Mouse (Mus musculus) left cerebral cortex, postnatal 36 days (tissue): ENCODE measurements around the gene Zbtb45. TPM values are rescaled to one million over a fixed set of nuclear protein-coding genes. Genes with fewer than 3 reads are reported as not detected.
A peak's percentile ranks its signal among the peaks of the same experiment; 100 is the strongest.

Experiments
- DNase-seq, 2 experiments: peaks; one replicate each; pipeline ENCODE4 v3.0.0; 2021 to 2022; ENCODE audit warnings: low spot score in 2 of 2, mixed read lengths in 1 of 2
- intact Hi-C: fragments of 180-260 bp; cut with DNase I; formaldehyde crosslinking; loops from one replicate; pipeline ENCODE4 v1.15.1; 2025
- total RNA-seq, 2 experiments: library from RNA; stranded (reverse); gene quantifications; 2 replicates each; pipeline ENCODE4 v1.2.3; 2021

Gene Zbtb45
- total RNA-seq, 2 experiments from 2014 or later: 35.8 to 36.5 TPM

DNA sequence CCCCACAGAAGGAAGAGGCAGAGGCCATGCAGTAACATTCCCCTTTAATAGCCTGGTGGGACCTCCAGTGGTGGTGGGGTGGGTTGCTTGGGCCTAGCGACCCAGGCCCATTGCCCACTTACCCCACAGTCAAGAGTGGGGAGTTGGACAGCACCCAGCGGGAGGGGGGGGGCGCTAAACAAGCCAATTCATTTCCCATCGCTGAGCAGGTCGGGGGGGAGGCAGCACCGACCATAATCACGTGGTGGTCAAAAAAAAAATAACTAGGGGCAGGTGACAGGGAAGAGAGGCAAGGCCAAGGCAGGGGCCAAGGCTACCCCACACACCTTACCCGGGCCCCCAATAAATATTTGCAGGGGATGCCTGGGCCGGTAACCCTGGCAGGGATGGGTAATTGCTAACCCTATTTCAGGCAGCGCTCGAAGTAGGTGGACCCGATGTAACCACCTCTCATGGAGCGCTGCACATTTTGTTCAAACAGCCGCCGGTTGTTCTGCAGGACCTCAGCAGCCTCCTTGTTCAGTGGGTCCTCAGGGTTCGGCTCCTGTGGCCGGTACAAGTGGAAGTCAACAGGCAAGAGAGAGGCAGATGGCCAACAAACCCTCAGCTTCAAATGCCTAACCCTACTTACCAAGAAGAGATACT, 25.5 kb upstream of the Zbtb45 start:
- intact Hi-C loops: loop anchor here (10.0 kb wide), 1 partner anchor 221 kb away; the partner anchor contains the start of gene Zfp329
- DNase-seq: no peak

DNA sequence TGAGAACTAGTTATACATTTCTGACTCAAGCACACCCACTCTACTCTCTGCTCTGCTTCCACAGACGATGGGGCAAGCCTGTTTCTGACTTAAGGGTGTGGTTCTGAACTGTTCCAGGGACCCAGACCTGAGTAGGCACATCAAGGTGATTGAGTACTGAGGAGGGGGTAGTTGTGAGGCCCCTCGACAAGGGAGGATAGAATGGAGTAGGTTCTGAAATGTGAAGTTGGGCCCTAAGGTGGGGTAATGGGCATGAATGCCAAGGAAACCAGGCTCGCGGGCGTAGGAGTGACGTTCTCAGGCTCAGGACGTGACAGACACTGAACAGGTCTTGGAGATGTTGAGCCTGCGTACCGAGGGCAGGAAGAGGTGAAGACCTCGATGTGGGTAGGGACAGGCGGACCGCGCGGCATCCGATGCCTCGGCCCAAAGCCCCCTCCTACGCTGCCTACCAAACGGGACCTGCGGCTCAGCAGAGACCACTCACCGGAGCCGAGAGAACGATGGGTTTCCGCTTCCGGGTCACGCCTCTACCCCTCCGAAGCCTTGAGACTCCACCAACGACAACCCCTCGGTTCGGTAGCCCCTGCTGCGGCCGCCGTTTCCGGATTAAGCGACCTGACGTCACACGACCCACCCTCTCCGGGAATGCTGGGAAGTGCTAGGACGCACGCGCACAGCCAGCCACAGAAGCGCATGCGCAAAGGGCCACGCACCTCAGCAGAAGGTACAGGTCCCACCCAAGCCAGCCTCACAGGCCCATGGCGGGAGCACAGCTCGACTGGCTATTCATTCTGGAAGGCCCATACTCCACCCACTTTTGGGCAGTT, 24.5 kb upstream of the Zbtb45 start, which contains the start of gene Chmp2a:
Gene Chmp2a, minus strand, starts transcription at position 660 of the 830 bp plus-strand sequence.
- peak; percentile 98 for DNase-seq
- intact Hi-C loops: loop anchor here (5.0 to 10.0 kb wide), 3 partner anchors 57 to 220 kb away; partner anchors contain the start of genes Rps5, Zfp329 and Zfp446

DNA sequence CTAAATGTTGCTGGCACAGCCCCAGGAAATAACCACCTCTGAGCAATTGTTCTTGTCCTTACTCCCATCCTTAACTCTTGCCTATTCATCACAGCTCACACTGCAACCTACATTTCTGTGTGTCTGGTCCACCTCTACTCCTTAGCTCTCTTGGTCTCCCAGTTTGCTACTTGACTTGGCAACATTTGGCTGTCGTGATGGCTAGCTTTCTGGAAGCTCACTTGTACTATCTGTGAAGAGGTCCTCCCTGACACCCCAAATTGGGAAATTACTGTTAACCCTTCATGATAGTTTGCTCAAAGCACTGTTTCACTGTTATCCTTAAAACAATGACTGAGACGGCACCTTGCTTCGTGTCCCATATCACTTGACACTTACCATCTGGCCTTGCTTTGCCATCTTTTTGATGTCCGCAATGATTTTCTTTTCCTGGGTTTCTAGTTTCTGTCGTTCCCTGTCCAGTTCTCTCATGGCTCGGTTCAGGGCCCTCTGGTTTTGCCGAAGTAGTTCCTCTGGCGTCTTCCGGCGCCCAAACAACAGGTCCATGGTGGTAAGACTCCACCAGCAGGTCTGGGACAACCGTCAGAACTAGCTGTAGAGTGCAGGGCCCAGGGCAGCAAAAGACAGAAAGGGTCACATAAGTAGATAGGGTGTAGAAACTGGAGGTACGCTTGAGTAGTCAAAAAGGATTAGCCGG, 23.8 kb upstream of the Zbtb45 start:
- no peak for DNase-seq
- intact Hi-C loops: loop anchor here (5.0 to 10.0 kb wide), 3 partner anchors 56 to 219 kb away; partner anchors contain the start of genes Rps5, Zfp329 and Zfp446

DNA sequence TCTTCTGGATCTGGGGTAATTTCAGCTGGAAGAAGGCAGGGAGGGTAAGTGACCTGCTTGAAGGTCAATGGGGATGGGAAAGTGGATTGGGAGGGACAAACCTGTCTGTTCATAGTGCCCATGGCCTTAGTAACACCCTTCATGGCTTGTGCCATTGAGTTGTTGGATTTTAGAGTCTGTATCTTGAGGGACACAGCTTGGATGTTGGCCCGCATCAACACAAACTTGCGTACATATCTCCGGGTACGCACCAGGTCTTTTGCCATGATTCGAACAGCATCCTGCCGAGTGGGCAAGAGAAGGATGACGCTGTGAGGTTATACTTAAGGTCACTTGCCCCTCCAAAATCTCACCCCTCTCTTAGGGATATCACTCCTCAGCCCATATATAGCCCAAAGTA, 22.7 kb upstream of the Zbtb45 start:
- intact Hi-C loops: loop anchor here (5.0 to 10.0 kb wide), 3 partner anchors 55 to 218 kb away; partner anchors contain the start of genes Rps5, Zfp329 and Zfp446
- no peak for DNase-seq

DNA sequence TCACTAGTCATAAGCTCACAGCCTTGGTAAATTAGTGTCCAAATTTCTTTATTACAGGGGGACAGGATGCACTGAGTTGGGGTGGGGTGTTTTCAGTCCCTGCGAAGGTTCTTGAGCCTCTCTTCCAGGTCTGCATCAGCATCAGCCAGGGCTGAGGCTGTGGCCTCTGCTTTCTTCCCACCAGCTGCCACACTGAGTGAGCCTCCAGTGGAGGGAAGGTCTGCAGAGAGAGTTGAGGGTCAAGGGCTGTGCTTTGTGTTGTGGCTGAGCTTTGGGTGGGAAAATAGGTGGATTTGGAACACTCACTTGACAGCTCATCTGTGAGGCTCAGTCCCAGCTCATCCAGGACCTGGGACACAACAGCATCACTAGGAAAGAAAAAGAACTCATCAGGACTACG, 22.1 kb upstream of the Zbtb45 start:
- DNase-seq: no peak
- intact Hi-C loops: loop anchor here (5.0 to 10.0 kb wide), 3 partner anchors 55 to 217 kb away; partner anchors contain the start of genes Rps5, Zfp329 and Zfp446

DNA sequence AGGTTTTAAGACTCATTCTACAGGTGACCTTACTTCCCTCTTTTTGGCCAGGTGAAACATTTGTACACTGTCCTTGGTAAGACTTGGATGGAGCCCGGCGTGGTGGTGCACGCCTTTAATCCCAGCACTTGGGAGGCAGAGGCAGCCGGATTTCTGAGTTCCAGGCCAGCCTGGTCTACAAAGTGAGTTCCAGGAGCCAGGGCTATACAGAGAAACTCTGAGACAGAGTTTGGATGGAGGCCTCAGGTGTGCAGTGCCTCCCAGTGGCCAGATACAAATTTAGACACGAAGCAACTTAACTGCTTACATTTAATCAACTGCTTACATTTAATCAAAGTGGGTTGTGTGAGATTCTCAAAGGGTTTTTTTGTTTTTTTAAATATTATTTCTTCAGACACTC, 21.2 kb upstream of the Zbtb45 start:
- DNase-seq: no peak
- intact Hi-C loops: loop anchor here (5.0 to 10.0 kb wide), 3 partner anchors 54 to 216 kb away; partner anchors contain the start of genes Rps5, Zfp329 and Zfp446

DNA sequence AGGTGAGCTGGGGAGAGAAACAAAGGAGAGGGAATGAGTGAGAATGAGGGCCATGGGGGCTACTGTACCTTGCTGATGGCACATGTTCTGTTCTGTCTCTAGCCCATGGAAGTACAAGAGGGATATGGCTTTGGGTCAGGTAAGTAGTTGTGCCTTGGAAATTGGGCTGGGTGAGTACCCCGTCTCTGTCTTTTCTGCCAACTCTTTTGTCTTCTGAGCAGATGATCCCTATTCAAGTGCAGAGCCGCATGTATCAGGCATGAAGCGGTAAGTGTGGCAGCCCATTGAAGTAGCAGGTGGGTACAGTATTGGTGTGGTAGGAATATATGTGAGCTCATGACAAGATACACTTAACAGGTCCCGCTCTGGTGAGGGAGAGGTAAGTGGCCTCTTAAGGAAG, 19.2 kb upstream of the Zbtb45 start:
- intact Hi-C loops: no loop called here
- DNase-seq: no peak

DNA sequence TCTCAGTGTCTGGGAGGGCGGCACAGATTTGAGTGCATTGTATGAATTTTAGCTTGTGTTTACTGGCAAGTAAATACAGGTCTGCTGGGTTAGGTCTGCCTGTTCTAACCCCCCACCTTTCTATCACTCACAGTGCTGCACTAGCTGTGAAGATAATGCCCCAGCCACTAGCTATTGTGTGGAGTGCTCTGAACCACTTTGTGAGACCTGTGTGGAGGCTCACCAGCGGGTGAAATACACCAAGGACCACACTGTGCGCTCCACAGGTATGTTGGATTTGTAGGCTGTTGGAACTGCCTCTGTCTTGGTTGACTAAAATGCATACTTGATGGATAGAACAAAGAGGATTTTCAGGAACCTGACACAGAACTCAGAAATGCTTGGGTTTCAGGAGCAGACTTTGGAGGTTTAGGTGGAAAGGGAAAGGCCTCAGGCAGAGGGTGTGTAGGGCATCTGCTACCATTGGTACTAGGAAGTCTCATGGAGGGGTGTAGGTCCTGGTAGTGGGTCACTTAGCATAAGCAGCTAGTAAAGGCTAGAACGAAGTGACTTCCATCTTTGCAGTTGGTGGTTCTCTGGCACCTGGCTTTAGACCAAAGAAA, 15.8 kb upstream of the Zbtb45 start:
- intact Hi-C loops: no loop called here
- DNase-seq: no peak

DNA sequence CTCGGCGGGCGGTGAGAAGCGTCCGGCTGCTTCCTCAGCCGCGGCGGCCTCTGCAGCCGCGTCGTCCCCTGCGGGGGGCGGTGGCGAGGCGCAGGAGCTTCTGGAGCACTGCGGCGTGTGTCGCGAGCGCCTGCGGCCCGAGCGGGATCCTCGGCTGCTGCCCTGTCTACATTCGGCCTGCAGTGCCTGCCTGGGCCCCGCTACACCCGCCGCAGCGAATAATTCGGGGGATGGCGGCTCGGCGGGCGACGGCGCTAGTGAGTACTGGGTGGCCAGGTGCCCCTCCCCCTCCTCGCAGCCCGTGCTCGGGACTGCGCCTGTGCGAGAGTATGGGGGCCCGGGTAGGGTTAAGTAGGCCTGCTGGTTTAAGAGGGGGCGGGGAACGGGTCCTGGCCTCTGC, 15.0 kb upstream of the Zbtb45 start:
- DNase-seq: peak; percentile 82 to 83
- intact Hi-C loops: no loop called here

DNA sequence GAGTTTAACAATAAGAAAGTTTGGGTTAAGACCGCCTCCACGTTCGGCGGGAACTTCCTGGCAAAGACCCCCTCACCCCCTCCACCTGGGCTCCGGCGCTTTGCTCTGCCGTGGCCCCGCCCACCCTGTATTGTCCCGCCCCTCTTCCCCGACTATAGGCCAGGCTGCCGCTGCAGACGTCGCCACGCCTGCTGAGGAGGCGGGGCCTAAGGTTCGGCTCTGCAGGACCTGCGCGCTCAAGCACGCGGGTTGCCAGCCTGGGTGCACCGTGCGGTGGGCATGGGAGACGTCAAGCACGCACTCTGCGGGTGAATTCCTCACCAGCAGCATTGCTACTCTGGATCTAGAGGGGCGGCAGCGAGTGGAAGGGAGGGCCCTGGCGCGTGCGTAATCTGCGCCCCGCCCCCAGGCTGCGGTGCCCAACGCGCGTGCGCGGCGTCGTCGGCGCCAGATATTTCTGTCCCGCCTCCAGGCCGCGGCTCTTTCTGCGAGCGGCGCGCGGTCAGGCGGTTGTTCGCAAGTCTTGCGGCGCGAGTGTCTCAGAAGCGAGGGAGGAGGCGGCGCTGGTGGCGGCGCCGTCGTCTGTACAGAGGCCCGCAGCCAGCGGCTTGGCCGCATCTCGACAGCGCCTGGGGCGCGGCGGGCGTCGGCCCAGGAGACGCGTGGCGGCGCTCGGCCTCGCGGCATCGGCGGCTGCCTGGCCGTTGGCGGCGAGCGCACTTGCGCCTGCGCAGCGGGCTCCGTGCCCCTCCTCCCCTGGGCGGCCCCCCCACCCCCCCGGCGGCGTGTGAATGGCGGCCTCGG, 14.3 kb upstream of the Zbtb45 start:
- intact Hi-C loops: no loop called here

DNA sequence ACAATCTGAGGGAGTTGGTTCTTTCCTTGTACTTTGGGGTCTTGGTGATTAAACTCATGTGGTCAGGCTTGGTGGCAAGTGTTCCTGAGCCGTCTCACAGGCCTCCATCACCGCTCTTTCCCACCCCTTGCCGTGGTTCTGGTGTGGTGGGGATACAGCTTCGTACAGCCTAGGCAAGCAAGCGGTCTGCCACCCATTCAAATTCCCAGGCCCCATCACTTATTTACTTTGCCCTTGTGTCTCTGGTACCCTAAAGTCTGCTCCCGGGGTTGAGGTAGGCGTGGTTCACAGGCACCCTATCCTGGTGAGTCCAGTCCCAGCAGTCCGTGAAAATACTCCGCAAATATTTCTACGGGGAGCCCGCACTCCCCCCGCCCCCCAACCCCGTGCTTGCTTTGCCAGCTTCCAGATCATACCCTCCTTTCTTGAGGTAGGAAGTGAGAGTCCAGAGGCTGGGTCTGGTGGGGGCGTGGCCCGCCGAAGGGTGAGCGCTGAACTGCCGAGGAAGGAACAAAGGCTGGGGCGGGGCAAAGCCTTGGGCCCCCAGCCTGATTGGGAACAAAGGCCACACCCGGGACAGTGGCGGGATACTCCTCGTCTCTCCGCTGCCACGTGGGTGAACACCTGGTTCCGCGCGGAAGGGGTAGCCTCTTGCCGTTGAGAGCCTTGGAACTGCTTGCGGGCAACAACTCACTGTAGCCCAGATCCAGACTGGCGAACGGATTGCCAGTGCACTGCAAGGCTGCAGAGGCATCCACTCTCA, 13.1 kb upstream of the Zbtb45 start:
- intact Hi-C loops: no loop called here
- no peak for DNase-seq

More for the DNA sequence above, 14.3 kb upstream of the Zbtb45 start:
- DNase-seq: peak; percentile 96 to 98

DNA sequence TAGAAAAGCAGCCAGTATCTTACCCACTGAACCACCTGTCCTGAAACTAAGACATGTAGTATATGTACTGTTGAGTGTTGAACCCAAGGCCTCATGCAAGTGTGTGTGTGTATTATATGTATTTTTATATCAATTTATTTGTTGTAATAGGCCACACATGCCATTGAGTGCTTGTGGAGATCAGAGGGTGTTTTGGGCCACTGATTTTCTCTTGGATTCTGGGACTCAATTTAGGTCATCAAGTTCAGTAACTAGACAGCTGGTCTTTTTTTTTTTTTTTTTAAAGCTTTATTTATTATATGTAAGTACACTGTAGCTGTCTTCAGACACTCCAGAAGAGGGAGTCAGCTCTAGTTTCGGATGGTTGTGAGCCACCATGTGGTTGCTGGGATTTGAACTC, 5.4 kb upstream of the Zbtb45 start:
- intact Hi-C loops: no loop called here
- no peak for DNase-seq

DNA sequence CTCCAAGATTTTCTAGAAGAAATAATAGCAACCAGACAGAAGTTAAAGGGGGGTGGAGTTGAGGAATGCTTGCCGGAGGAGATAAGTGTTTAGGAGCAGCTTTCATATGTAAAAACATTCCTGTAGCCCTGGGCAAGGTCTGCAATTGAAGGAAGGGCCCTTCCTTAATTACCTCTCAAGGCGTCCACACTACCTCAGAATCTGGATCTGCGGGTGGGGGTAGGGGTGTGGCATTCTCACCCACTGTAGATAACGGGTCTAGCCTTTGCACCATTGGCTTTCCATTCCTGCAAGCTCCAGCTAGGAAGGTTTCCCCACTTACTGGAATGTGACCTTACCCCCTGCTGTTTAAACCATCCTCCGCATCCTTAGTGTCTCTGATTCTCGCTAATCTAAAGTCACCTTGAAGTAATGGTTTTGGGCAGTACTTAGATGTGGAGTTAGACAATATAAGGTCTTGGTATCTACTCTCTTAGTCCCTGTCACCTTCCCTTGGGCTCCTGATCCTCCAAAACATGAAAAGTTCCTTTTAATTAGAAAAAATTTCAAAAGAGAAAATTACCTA, 4.5 kb upstream of the Zbtb45 start:
- intact Hi-C loops: no loop called here
- DNase-seq: no peak

DNA sequence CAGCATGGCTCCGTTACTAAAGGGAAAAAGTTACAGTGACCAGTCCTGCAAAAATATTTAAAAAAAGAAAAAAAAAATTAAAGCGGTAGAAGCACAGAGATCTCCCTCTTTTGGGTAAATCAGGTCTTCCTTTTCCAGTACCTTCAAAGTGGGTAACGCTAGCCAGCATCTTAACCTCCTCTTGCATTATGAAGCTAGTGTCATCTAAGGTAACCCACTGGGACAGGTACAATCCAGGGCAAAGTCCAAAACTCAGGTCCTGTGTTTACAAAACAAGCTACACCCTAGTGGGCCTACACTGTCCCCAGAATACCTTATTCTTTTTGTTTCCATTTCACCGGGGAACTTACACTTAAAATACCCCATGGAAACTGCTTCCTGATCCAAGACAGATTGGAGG, 3.8 kb upstream of the Zbtb45 start:
- DNase-seq: no peak
- intact Hi-C loops: no loop called here

DNA sequence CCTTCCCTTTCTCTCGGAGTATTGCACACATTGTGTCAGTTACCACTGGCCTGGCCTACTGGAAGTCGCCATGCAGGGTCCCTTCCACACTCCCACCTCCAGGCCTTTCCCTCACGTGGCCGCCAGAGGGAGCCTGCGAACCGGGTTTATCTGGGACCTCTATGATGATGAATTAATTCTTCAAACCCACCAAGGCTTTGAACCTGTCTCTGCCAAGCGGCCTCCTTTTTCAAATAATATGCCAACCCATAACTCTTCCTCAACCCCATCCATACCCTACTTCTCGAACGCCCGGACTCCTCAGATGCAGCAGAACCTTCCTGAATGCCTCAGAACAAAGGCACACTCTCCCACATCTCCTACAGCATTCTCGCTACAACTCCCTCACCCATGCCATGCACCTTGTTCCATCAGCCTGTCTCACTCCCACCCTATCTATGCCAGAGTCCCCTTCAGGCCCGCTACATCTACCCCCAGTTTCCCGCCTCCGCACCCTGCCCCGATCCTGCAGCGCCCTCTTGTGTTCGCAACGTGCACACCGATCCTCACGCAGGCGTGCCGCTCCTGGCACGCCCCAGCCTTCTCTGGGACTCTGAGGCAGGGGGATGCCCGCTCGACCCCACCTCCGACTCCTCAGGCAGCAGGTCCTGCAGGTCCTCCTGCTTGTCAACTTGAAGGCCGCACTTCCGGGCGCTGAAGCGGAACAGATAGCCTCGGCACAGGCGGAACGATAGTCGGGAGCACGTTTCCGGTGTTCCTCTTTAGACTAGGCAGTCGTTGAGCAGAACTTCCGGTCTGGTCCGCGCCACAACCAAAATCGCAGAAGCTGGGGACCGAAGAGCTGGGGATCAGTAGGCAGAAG, 460 bp downstream of the Zbtb45 start:
- peak; percentile 93 to 96 for DNase-seq
- intact Hi-C loops: loop anchor here (5.0 kb wide), 1 partner anchor 38 kb away; no protein-coding TSS in a partner anchor

DNA sequence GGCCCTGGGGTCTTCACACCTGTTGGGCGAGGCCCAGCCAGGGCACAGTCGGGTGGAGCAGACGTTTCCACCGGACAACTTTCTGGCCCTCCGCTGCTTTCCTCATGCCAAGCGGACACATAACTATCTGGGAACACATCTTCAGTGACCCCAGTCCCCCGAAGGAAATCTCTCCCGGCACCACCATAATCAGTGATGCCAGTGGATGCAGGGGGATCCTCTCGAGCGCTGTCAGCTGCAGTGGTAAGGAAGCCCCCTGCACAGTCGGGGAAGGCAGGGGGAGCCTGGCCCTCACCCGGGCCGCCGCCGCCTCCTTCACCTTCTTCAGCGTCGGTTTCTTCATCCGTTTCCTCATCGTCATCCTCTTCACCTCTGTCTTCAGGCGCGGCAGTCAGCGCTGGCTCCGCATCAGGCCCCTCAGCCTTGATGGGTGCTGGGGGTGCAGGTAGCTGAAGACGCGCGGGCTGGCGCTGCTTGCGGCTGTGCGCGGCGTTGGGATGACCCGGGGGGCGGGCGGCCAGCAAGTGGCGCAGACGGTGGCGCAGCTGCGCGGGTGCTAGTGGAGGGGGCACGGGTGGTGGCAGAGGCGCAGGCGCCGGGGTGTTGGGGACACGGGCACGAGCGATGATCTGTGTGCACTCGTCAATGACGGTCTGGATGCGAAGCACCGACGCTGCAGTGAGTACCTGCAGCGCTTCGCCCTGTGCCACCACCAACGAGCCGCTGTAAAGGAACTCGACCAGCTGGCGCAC, 2.3 kb downstream of the Zbtb45 start:
- DNase-seq: no peak
- intact Hi-C loops: loop anchor here (5.0 kb wide), 1 partner anchor 40 kb away; no protein-coding TSS in a partner anchor
